Mouse (Mus musculus): ENCODE measurements around the gene Coro2b. TPM values are rescaled to one million over a fixed set of nuclear protein-coding genes. Genes with fewer than 3 reads are reported as not detected.

The Coro2b gene
- polyA plus RNA-seq, 1 experiment from 2014 or later = 26.2 TPM

DNA sequence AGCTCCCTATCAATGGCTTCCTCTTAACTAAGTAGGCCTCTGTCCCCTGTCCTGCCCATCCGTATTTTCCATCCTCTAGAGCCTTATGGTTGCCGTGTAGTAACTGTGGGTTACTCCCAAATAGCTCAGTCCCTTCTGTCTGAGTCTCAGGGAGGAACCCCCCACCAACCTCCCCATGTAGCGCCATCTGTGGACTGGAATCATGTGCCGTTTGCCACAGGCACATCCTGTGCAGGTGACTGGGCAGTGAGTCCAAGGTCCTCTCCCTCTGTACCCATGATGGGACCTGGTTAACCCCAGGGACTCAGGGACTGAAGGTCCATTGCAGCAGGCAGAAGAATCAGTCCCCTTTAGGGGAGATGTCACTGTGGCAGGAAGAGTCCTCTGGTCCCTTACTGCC, 106.1 kb downstream of the Coro2b start:
- H3K4me2 ChIP-seq = no peak overlapping the region
- WGBS = 92% methylated on average over 4 of the region's 4 CpGs
- no peak overlapping the region for H3K27ac ChIP-seq (ENCODE audit: low read depth)

DNA sequence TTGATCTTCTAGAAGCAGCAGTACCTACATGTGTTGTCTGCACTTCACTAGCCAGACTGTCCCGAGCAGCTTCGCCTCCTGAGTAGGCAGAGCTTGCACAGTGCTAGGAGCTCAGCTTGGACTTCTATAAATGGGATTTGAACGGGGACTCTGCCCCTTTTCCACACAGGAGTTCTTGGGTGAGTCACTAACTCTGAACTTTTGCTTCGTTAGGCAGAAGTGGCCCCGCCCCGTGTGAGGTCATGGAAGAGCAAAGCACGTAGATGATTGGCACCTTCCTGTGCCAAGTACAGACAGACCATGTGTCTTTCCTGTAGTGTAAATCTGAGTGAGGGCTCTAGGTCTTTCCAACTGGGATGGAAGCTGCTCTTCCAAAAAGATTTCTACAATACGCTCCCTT, 109.8 kb downstream of the Coro2b start:
- H3K27ac ChIP-seq (ENCODE audit: low read depth) = no peak overlapping the region
- no peak for TF ChIP-seq CTCF (IDR thresholded peaks at IDR 0.05; ENCODE audit: low read depth)
- no peaks in the 10 kb centered on the region for H3K9me3 ChIP-seq (ENCODE audit: low read depth, low read length)
- no peak overlapping the region for H3K4me2 ChIP-seq
- H3K27me3 ChIP-seq (ENCODE audit: insufficient read depth, low read length) = no peaks in the 10 kb centered on the region
- no peaks in the 10 kb centered on the region for H3K4me1 ChIP-seq (ENCODE audit: insufficient read depth)
- H3K4me3 ChIP-seq (ENCODE audit: low read depth, low read length) = no peak overlapping the region
- ATAC-seq (ENCODE audit: insufficient read depth) (no peak), DNase-seq (no peak)
- 81% methylated on average over 8 of the region's 8 CpGs for WGBS
- peaks cover 40% of the 10 kb centered on the region for H3K36me3 ChIP-seq (ENCODE audit: insufficient read depth)
- no peak overlapping the region for H3K9ac ChIP-seq

More for the DNA sequence above, 106.1 kb downstream of the Coro2b start:
- H3K36me3 ChIP-seq (ENCODE audit: insufficient read depth) = peaks cover 26% of the 10 kb centered on the region
- H3K4me1 ChIP-seq (ENCODE audit: insufficient read depth) = no peaks in the 10 kb centered on the region
- no peak for TF ChIP-seq CTCF (IDR thresholded peaks at IDR 0.05; ENCODE audit: low read depth)
- no peak overlapping the region for H3K9ac ChIP-seq
- H3K4me3 ChIP-seq (ENCODE audit: low read depth, low read length) = no peak overlapping the region
- no peaks in the 10 kb centered on the region for H3K9me3 ChIP-seq (ENCODE audit: low read depth, low read length)
- DNase-seq (no peak), ATAC-seq (ENCODE audit: insufficient read depth) (no peak)
- H3K27me3 ChIP-seq (ENCODE audit: insufficient read depth, low read length) = no peaks in the 10 kb centered on the region

- no peak overlapping the region for H3K27ac ChIP-seq (ENCODE audit: low read depth)
Observed at GRCm38 (mm10) chr9:62426531-62426930, 110.3 kb downstream of the Coro2b start.

DNA sequence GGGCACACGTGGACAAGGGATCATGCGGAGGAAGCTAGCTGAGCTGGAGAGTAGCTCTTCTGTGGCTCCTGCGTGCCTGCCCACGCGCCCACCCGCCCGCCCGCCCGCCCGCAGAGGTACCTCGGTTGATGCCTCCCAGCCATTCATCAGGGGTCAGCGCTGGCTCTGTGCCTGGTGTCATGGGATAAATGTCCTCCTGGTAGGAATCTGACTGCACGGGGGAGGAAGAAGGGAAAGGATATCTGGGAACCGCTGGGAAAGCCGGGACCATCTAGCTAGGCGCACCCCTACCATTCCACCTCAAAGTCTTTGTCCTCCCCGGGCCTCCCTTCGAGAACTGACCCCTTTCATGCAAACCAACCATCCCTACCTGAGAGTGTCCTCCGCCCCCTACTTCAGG, 110.8 kb downstream of the Coro2b start:
- no peak overlapping the region for H3K4me3 ChIP-seq (ENCODE audit: low read depth, low read length)
- 82% methylated on average over 19 of the region's 19 CpGs for WGBS
- peak overlapping the region; percentile 69; the same call in 1 of the 2 replicates for H3K27ac ChIP-seq (ENCODE audit: low read depth)
- ATAC-seq (ENCODE audit: insufficient read depth) (no peak), DNase-seq (no peak)
- no peak overlapping the region for H3K9ac ChIP-seq
- H3K4me1 ChIP-seq (ENCODE audit: insufficient read depth) = peaks cover 6% of the 10 kb centered on the region; the same call in 1 of the 2 replicates
- no peak for TF ChIP-seq CTCF (IDR thresholded peaks at IDR 0.05; ENCODE audit: low read depth)
- H3K4me2 ChIP-seq = no peak overlapping the region
- H3K27me3 ChIP-seq (ENCODE audit: insufficient read depth, low read length) = no peaks in the 10 kb centered on the region
- peaks cover 34% of the 10 kb centered on the region for H3K36me3 ChIP-seq (ENCODE audit: insufficient read depth)
- no peaks in the 10 kb centered on the region for H3K9me3 ChIP-seq (ENCODE audit: low read depth, low read length)

More at GRCm38 (mm10) chr9:62426531-62426930, 110.3 kb downstream of the Coro2b start:
- Histone ChIP-seq H3K36me3 (ENCODE audit: insufficient read depth) (peaks cover 39% of the 10 kb centered on the region), H3K27me3 (ENCODE audit: insufficient read depth, low read length) (no peaks in the 10 kb centered on the region), H3K9ac (no peak overlapping the region), H3K4me1 (ENCODE audit: insufficient read depth) (peaks cover under 1% of the 10 kb centered on the region; the same call in 1 of the 2 replicates), H3K4me2 (no peak overlapping the region), H3K9me3 (ENCODE audit: low read depth, low read length) (no peaks in the 10 kb centered on the region), H3K4me3 (ENCODE audit: low read depth, low read length) (no peak overlapping the region)
- TF ChIP-seq CTCF (IDR thresholded peaks at IDR 0.05; ENCODE audit: low read depth) = no peak
- ATAC-seq (ENCODE audit: insufficient read depth) (no peak), DNase-seq (no peak)
- WGBS = 90% methylated on average over 6 of the region's 6 CpGs

DNA sequence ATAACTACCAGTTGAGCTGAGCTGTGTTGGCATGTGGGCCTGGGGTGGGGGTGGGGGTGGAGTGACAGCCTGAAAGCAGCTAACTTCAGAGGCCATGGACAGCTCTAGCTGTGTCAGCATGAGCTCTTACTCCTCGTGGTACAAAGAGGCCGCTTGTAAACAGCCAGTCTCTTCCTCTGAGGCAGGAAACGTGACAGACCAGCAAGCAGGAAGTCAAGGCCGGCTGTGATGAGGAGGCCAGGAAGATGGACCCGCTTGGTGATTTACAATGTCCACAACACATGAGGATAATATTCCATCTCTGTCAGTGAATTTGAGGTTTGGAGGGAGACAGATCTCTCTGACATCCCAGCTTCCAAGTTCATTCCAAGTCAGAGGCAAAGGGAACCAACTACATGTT, 111.6 kb downstream of the Coro2b start:
- H3K9me3 ChIP-seq (ENCODE audit: low read depth, low read length) = no peaks in the 10 kb centered on the region
- no peak for TF ChIP-seq CTCF (IDR thresholded peaks at IDR 0.05; ENCODE audit: low read depth)
- H3K9ac ChIP-seq = no peak overlapping the region
- peak overlapping the region; percentile 69 for H3K27ac ChIP-seq (ENCODE audit: low read depth)
- WGBS = 35% methylated on average over 5 of the region's 5 CpGs
- H3K4me1 ChIP-seq (ENCODE audit: insufficient read depth) = peaks cover 12% of the 10 kb centered on the region; the same call in 1 of the 2 replicates
- no peak overlapping the region for H3K4me3 ChIP-seq (ENCODE audit: low read depth, low read length)
- H3K36me3 ChIP-seq (ENCODE audit: insufficient read depth) = peaks cover 28% of the 10 kb centered on the region
- H3K4me2 ChIP-seq = no peak overlapping the region
- no peak; the same call in 1 of the 2 replicates for ATAC-seq (ENCODE audit: insufficient read depth)
- no peaks in the 10 kb centered on the region for H3K27me3 ChIP-seq (ENCODE audit: insufficient read depth, low read length)
- peak; percentile 57 for DNase-seq

GRCm38 (mm10) chr9:62423871-62424270, 113.0 kb downstream of the Coro2b start:
- 95% methylated on average over 10 of the region's 10 CpGs for WGBS
- Histone ChIP-seq H3K9ac (no peak overlapping the region), H3K4me1 (ENCODE audit: insufficient read depth) (peaks cover 12% of the 10 kb centered on the region; the same call in 1 of the 2 replicates), H3K4me2 (no peak overlapping the region), H3K27me3 (ENCODE audit: insufficient read depth, low read length) (no peaks in the 10 kb centered on the region), H3K9me3 (ENCODE audit: low read depth, low read length) (no peaks in the 10 kb centered on the region), H3K36me3 (ENCODE audit: insufficient read depth) (peaks cover 19% of the 10 kb centered on the region), H3K4me3 (ENCODE audit: low read depth, low read length) (no peak overlapping the region), H3K27ac (ENCODE audit: low read depth) (no peak overlapping the region)
- DNase-seq (no peak), ATAC-seq (ENCODE audit: insufficient read depth) (no peak)
- no peak for TF ChIP-seq CTCF (IDR thresholded peaks at IDR 0.05; ENCODE audit: low read depth)

DNA sequence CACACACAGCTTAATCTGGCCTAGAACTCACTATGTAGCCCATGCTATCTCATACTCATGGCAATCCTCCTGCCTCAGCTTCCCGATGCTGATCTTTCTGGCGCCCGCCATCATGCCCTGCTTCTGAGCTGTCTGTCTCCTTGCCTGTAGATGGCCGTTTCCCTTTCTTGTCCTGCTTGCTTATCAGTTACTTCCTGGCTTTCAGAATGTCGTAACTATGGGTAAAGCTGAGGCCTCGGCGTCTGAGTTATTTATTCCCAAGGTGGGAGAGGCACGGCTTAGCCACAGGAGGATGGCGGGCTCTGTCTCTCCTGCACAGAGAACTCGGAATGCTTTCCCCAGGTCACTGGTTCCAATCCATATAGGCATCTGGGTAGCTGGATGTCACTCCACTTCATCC, 113.9 kb downstream of the Coro2b start:
- H3K4me3 ChIP-seq (ENCODE audit: low read depth, low read length) = no peak overlapping the region
- no peak for DNase-seq
- H3K4me2 ChIP-seq = no peak overlapping the region
- H3K27me3 ChIP-seq (ENCODE audit: insufficient read depth, low read length) = no peaks in the 10 kb centered on the region
- TF ChIP-seq CTCF (IDR thresholded peaks at IDR 0.05; ENCODE audit: low read depth) = no peak
- H3K27ac ChIP-seq (ENCODE audit: low read depth) = no peak overlapping the region
- H3K4me1 ChIP-seq (ENCODE audit: insufficient read depth) = peaks cover 12% of the 10 kb centered on the region; the same call in 1 of the 2 replicates
- WGBS = 71% methylated on average over 10 of the region's 10 CpGs
- H3K36me3 ChIP-seq (ENCODE audit: insufficient read depth) = peaks cover 15% of the 10 kb centered on the region; the same call in 1 of the 2 replicates
- no peak overlapping the region for H3K9ac ChIP-seq
- no peaks in the 10 kb centered on the region for H3K9me3 ChIP-seq (ENCODE audit: low read depth, low read length)
- ATAC-seq (ENCODE audit: insufficient read depth) = no peak
